Mouse (Mus musculus) urinary bladder, postnatal 36 days (tissue): ENCODE data around the gene Myb.

Experiments
- DNase-seq, 2 experiments: peaks; one replicate each; pipeline ENCODE4 v3.0.0; 2022; ENCODE audit warnings: low spot score in 2 of 2, mixed read lengths in 1 of 2

Gene Myb

DNA sequence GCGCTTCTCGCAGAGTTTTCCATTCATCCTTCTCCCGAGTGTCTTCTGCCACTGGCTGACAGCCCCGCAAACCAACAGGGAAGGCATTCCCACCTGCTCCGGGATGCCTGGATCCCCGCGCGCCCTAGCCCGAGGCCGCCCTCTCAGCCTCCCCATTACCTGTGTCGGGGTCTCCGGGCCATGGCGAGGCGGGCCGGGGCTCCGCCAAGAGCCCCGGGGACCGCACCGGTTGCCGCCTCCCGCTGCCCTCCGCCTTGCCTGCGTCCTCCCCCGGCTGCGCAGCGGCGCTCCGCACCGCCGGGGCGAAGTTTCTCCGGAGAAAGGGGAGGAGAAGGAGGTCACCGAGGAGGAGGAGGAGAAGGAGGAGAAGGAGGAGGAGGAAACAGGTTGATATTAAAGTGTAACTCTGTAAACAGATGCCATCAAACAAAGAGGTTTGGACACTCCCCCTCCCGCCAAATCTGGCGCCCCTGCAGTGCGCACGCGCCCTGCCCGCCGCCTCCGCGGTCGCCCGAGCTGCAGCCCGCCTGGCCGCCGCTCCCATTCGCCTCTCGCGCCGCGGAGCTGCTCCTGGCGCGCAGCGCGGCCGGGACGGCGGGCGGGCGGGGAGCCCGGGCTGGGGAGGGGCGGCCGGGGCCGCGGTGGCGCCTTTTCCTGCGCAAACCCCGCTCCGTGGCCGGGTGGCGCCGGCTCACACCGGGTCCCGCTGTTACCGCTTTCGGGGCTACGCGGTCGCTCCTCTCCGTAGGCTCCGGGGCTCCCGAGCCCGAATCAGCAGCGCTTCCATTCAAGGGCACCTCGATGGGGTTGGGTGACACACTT lies at the start of gene Myb:
Gene Myb (minus strand): TSS at position 448 of the 822 bp plus-strand sequence.
- peak; percentile 20 to 54 for DNase-seq

GRCm38 (mm10) chr10:21207378-21207777 lies 46.6 kb upstream of the Myb start:
- DNase-seq = no peak

GRCm38 (mm10) chr10:21206232-21206631 lies 45.4 kb upstream of the Myb start:
- no peak for DNase-seq

DNA sequence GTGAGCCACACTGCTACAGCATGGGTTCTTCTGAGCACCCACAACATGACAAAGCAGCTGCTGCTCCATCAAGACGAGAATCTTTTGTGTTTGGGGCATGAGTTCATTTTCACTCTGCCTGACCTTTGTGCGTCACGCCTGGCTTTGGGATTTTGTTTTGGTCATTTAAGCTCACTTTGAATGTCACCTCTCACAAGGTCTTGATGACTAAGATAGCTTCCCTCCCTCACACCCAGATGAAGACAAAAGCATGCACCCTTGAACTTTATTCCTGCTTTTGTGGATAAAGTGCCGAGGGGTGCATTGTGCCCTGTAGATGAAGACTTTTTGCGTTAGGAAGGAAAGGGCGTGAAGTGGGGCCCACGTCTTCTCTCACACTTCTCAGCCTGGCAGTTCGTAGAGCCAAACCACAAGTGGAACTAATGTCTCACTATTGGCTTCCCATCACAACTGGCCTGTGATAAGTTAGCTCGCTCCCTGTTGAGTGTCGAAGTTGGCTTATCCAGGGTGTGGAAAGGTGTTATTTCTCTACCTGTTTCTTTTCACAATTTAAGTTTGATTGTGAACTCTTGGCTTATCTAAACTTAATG lies 43.8 kb upstream of the Myb start:
- no peak for DNase-seq

GRCm38 (mm10) chr10:21203886-21204285 lies 43.1 kb upstream of the Myb start:
- no peak for DNase-seq

- DNase-seq = no peak
These were observed 42.7 kb upstream of the Myb start for GRCm38 (mm10) chr10:21203461-21203860.

GRCm38 (mm10) chr10:21200761-21201160 lies 40.0 kb upstream of the Myb start:
- no peak for DNase-seq

GRCm38 (mm10) chr10:21200322-21200721 lies 39.5 kb upstream of the Myb start:
- DNase-seq = no peak

GRCm38 (mm10) chr10:21196646-21197116 lies 35.9 kb upstream of the Myb start:
- no peak for DNase-seq

- DNase-seq = no peak
These were observed 34.8 kb upstream of the Myb start for GRCm38 (mm10) chr10:21195597-21195996.

GRCm38 (mm10) chr10:21193935-21194505 lies 33.2 kb upstream of the Myb start:
- no peak for DNase-seq

GRCm38 (mm10) chr10:21193088-21193934 lies 32.5 kb upstream of the Myb start:
- no peak for DNase-seq

DNA sequence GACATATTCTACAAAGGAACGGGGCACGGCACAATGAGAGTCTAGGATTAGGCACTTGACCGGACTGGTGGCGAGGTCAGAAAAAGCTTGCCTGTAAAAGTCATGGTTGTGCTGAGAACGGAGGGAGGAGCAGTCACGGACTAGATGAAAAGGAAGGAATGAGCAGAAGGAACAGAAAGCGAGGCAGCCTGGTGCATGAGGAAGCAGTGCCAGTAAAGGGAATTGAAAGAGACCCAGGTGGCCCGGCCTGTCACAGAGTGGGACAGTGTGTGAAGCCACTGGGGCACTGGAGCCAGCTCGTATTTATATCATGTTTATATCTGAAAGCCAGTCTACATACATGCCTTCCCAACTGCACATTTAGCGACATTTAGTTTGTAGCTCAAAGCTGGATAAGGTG lies 31.7 kb upstream of the Myb start:
- no peak for DNase-seq

DNA sequence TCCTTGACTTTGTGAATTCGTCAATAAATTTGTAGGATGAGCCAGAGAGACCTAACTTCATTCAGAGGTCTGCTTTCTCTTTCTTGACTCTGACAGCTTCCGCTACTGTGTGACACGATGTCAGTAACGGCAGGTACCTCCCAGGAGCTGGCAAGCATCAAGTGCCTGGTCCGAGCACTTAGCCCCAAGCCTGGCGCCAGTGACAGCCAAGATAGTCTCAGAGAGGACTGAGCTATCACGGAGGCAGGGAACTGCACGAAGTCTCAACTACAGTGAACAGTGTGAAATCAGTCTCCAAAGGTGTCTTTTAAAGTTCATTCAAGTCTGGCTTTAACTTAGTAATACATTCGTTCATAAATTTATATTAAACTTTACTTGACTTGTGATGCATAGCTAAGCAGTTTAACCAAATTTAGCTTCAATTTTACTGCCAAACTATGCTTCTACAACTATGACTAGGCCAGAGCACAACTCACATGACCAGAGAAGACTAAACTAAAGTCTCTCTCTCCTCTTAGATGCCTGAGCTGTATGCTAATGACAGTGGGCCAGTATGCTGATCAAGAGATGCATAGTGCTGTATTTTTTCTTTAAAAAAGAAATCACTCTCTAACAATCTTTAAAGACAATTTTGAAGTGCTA lies 29.1 kb upstream of the Myb start:
- DNase-seq = no peak

GRCm38 (mm10) chr10:21189275-21189601 lies 28.5 kb upstream of the Myb start:
- no peak for DNase-seq

DNA sequence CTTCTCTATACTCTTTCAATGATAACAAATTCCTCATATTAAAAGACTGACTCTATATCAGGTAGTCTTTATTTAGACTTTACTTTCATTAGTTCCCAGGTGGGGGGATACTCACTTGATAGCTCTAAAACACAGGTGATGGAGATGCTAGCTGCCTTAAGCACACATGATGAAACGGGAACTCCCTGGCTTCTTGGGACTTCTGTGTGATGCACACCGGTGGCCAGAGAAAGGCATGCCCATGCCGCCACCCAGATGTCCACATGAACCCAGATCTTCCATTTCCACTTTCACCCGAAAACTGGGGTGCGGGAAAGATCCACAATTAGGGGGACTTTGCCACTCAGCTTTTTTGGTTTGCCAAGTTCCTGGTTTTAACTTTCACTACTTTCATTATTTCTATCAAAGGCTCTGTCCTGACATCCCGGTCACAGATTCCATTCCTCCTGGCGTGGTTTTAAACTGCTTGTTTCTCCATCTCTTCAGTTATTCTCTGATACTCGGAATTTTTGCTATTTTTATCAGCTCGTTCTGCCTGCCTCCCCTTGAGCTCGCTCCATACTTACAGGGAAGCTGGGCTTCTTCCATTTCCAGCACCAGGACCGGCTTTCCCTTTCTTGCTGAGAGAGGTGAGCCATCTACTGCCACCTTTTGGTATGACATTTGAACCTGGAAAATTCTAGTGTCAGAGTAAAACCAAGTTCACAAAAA lies 27.9 kb upstream of the Myb start:
- DNase-seq = peak; percentile 15 to 16

DNA sequence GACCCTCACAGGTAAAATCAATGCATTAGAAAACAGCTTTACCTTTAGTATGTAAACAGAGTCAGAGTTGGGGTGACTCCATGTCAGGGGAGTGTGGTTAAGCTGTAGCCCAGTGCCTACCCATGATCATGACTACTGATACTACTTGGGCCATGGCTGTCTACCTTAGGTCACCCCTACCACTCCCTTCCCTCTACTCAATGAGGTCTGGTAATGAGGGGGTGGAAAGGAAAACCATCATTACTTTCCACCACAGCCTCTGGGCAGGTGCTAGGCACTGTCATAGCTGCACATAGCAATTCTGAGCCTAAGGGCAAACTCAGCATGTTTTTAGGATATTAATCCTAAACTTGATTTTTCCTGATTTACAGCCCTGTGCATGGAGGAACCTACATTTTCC lies 27.1 kb upstream of the Myb start:
- DNase-seq = no peak

DNA sequence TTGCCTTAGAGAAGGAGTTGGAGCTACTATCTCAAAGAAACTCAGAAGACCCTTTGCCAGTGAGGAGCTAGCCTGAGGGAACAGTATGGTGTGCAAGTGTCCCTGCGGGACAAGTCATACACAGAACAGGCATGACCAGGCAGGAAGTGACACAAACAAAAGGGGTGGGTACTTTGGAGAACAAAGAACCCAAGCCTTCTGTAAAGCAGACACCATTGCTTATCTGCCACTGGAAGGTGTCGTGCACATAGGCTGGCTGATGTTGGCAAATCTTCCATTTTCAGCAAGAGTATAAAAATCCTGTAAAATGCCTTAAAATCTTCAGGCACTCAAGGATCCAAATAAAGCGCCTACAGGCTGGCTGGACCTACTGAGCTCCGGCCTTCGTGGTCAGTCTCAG lies 25.9 kb upstream of the Myb start:
- DNase-seq = no peak

GRCm38 (mm10) chr10:21178711-21179110 lies 17.9 kb upstream of the Myb start:
- DNase-seq = no peak

GRCm38 (mm10) chr10:21178281-21178680 lies 17.5 kb upstream of the Myb start:
- DNase-seq = no peak

GRCm38 (mm10) chr10:21172650-21173200 lies 11.9 kb upstream of the Myb start:
- no peak for DNase-seq
